Mouse (Mus musculus) embryo, embryonic 11 days (tissue): ENCODE data around the gene Tarsl2.

Experiments
- DNase-seq: peaks from one replicate; pipeline ENCODE4 v3.0.0-alpha.2; 2015

Gene Tarsl2

DNA sequence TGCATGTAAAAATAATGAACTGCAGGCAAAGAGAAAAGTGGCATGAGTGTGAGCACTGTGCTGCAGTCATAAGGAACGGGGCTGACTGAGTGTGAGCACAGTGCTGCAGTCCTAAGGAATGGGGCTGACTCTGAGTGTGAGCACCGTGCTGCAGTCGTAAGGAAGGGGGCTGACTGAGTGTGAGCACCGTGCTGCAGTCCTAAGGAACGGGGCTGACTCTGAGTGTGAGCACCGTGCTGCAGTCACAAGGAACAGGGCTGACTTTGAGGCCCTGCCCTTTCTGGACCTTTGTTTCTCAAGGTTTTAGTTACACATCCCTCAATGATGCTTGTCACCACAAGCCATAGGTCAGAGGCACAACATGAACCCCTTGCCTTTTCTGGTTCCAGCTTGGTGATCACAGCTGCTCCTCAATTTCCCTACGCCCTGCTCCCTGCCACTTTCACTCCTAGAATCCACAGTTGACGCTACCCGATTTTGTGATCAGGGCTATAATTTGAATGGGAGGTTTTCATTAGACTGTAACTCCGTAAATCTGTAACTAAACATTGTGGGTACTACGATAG, 18.6 kb downstream of the Tarsl2 start:
- no peak for DNase-seq

GRCm38 (mm10) chr7:65663886-65664285, 19.2 kb downstream of the Tarsl2 start:
- no peak for DNase-seq

GRCm38 (mm10) chr7:65667491-65667890, 22.8 kb downstream of the Tarsl2 start:
- no peak for DNase-seq

DNA sequence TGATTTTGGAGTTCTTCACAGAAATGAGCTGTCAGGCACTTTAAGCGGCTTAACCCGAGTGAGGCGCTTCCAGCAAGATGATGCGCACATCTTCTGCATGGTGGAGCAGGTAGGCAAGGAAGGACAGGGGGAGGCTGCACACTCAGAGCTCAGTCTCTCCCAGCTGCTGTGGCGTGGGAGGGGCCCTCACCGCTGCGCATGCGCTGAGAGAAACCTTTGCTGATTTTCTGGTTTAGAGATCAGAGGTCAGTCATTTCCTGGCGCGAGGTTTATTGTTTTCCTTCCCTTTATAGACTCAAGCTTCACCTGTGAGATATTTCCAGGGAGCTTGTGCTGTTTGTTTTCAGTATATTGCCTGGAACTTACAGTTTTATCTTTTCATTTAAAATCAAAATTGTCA, 33.4 kb downstream of the Tarsl2 start:
- no peak for DNase-seq

- DNase-seq = no peak
Measured at GRCm38 (mm10) chr7:65678900-65679595, 34.4 kb downstream of the Tarsl2 start.

GRCm38 (mm10) chr7:65681166-65681565, 36.5 kb downstream of the Tarsl2 start:
- DNase-seq = no peak

- DNase-seq = no peak
Measured at GRCm38 (mm10) chr7:65684256-65684835, 39.6 kb downstream of the Tarsl2 start.

DNA sequence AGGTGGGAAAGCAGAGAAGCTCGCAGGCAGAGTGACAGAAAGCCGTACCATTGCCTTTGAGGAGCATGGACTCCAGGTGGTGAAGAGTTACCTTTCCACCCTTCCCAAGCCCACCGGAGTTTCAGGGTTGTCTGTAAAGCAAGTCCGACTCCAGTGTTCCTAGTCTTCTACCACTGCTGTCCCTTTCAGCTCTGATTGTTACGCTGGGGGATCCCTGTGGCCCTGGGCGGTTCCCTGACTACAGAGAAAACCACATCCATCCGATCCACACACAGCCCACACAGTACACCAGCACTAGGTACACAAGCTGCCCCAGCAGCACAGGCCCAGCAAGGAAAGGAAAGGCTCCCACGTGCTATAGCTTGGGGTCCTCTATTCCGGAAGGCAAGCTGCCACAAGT, 42.0 kb downstream of the Tarsl2 start:
- no peak for DNase-seq

DNA sequence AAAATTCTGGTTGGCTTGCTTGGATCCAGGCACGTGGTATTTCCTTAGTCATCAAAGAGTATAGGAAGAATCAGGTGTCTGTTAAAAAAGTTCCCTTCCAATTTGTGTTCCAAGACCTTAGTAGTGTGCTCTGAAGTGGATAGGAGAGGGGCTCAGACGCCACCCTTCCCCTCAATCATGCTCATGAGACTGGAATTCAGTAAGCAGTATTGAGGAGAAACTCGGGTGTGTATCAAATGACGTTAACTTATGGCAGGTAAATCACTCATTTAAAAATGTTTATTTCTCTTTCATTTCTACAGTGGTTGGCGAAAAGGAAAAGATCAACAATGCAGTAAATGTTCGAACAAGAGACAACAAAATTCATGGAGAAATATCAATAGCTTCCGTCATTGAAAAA, 46.2 kb downstream of the Tarsl2 start, which contains the start of gene Tm2d3:
TSS of gene Tm2d3 (plus strand) at position 301 of the 400 bp plus-strand sequence.
- no peak for DNase-seq

DNA sequence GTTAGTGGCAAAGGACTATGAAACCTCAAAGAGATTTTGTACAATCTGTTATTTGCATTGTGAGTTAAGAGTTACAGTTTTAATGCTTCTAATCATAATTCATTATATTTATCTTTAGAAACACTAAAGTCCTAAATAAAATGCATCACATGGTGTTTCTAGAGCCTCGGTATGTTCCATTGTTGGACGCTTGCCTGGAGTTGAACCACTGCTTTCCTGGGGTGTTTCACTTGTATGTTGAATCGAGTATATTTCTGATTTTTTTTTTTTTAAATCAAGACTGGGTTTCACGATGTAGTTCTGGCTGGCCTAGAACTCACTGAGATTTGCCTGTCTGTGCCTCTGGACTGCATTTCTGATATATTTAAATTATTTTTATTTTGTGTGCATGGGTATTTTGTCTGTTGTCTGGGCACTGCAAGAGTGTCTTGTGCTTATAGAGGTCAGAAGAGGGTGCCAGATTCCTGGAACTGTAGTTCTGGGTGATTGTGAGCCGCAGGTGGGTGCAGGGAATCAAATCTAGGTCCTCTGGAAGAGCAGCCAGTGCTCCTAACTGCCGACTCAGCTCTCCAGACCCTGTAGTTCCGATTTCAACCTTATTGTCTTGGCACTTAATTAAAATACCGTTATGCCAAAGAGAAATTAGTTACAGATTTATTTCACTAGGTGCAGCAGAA, 47.4 kb downstream of the Tarsl2 start:
- DNase-seq = no peak

DNA sequence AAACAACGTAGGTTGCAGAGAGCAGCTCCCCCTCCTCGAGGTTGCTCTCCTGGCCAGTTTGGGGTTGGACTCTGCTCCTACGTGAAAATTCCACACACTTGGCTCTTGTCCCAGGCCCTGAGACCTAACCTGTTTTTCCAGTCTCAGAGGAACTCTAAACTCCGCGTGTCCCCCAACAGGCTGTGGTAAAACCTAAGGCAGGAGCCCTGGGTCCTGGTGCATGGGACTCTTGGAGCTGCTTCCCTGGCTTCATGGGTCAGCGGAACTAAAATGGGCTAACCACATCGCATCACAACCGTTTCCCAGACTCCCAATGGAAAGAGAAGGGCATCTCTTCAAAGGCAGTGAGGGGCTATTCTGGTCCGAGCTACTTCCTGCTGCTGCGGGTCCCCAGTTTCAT, 48.2 kb downstream of the Tarsl2 start:
- no peak for DNase-seq

GRCm38 (mm10) chr7:65693301-65693821, 48.7 kb downstream of the Tarsl2 start:
- DNase-seq = peak; percentile 92

DNA sequence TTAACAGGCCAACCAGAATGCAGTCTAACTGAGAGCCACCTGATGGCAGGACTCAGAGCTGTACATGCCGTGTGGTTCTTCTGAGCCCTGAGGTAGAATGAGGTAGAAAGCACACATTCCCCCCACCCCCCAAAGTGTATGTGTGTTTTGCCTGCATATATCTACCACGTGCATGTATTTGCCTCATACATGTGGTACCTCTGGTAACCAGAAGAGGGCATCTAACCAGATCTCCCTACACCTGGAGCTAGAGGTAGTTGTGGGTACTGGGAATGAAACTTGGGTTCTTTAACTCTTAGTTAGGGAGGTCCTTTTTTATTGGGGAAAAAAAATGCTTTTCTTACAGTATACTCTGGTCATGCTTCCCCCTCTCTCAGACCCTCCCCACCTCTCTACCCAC, 51.8 kb downstream of the Tarsl2 start:
- no peak for DNase-seq

- DNase-seq = no peak
Measured at GRCm38 (mm10) chr7:65702076-65702475, 57.4 kb downstream of the Tarsl2 start.

- DNase-seq = peak; percentile 87
Measured at GRCm38 (mm10) chr7:65704818-65705242, 60.1 kb downstream of the Tarsl2 start.

DNA sequence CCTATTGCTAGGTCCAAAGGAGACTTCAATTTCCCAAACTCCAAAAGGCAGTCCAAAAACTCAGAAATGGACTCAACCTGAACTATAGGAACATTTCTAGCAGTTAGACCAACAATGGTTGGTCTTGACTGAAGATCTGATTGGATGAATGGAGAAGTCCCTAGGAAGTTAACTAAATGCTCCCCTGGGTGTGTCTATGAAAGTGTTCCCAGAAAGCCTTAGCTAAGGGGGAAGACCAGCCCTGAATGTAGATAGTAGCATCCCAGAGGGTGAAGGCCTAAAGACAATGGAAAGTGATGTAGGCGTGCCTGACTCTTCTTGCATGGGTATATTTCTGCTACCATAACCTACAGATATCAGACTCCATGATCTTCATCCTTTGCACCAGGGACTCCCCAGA, 63.8 kb downstream of the Tarsl2 start:
- no peak for DNase-seq

DNA sequence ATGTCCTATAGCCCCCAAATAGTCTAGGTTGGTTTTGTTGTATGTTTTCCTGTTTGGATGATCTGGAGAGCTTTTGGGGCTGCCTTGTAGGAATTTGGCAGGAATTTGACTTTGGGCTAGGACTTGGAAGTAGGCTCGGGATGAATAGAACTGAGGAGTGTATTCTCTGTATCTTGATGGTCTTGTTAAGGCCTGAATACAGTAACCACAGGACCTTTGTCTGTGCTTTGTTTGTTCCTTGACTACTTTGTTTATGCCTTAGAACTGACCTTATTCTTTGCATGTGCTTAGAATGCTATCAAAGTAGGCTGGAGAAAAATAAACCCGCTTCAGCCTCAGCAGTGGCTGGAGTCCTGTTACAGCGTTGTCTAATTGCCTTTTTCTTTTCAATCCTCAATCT, 65.6 kb downstream of the Tarsl2 start:
- DNase-seq = no peak

DNA sequence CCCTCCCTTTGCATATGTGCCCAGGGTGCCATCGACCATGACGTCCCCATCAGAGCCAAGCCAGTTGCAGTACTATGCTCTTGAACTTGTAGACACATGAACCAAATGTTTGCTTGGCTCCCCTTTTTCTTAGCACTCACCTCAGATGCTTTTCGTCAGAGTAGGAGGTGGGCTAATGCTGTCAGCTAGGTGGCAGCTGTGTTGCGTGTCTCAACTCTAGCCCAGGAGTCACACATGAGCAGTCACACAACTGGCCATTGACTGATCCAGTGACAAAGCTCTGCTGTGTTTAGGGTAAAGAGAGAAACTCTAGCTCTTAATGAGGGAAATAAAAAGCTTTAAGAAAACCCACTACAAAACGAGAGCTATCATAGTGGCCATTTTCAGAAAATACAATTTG, 69.1 kb downstream of the Tarsl2 start:
- no peak for DNase-seq

DNA sequence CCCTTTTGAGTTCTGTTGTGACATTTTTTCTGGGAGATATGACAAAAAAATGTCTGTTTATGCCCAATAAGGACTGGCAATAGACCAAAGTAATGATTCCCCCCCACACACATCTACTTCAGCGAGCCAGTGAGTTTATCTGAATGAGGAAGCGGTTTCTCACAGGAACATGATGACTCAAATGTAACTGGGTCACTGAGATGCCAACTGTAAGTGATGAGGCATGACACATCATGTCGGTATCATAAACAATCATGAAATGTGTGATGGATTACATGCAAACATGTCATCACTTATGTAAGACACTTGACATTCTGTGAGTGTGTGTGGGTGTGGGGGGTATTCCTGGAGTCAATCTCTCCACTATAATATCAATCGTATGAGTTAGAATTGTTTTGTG, 69.6 kb downstream of the Tarsl2 start:
- no peak for DNase-seq

GRCm38 (mm10) chr7:65734024-65734423, 89.3 kb downstream of the Tarsl2 start:
- DNase-seq = peak; percentile 20

GRCm38 (mm10) chr7:65735261-65735660, 90.6 kb downstream of the Tarsl2 start:
- no peak for DNase-seq

- DNase-seq = peak; percentile 7
Measured at GRCm38 (mm10) chr7:65737286-65738040, 92.8 kb downstream of the Tarsl2 start.
